Mouse (Mus musculus) c-Kit-negative CD71-positive TER-119-positive erythroid progenitor cells, embryonic 14.5 days (primary cell): ENCODE data around the gene Ttc9.

Source experiments
- DNase-seq: peaks from one replicate; pipeline ENCODE4 v3.0.0-alpha.2; 2013; ENCODE audit warnings: low read depth, low spot score

Gene Ttc9

GRCm38 (mm10) chr12:81658086-81658485 is 27.0 kb downstream of the Ttc9 start:
- DNase-seq = no peak

- no peak for DNase-seq
These were observed 31.0 kb downstream of the Ttc9 start for GRCm38 (mm10) chr12:81662076-81662475.

- DNase-seq = no peak
These were observed 32.1 kb downstream of the Ttc9 start for GRCm38 (mm10) chr12:81663116-81663515.

GRCm38 (mm10) chr12:81663906-81664305 is 32.9 kb downstream of the Ttc9 start:
- no peak for DNase-seq

GRCm38 (mm10) chr12:81668406-81668805 is 37.4 kb downstream of the Ttc9 start:
- DNase-seq = no peak

GRCm38 (mm10) chr12:81675557-81675956 is 44.5 kb downstream of the Ttc9 start:
- no peak for DNase-seq

GRCm38 (mm10) chr12:81679807-81680529 is 48.9 kb downstream of the Ttc9 start:
- DNase-seq = no peak

- DNase-seq = no peak
These were observed 52.3 kb downstream of the Ttc9 start for GRCm38 (mm10) chr12:81683395-81683794.

GRCm38 (mm10) chr12:81684096-81684495 is 53.0 kb downstream of the Ttc9 start:
- no peak for DNase-seq

GRCm38 (mm10) chr12:81685981-81686380 is 54.9 kb downstream of the Ttc9 start:
- no peak for DNase-seq

GRCm38 (mm10) chr12:81686406-81687117 is 55.5 kb downstream of the Ttc9 start:
- DNase-seq = no peak

- DNase-seq = no peak
These were observed 56.8 kb downstream of the Ttc9 start for GRCm38 (mm10) chr12:81687873-81688272.

GRCm38 (mm10) chr12:81688537-81688936 is 57.5 kb downstream of the Ttc9 start:
- no peak for DNase-seq

- no peak for DNase-seq
These were observed 58.5 kb downstream of the Ttc9 start for GRCm38 (mm10) chr12:81689505-81690056.

GRCm38 (mm10) chr12:81690111-81690510 is 59.1 kb downstream of the Ttc9 start:
- DNase-seq = no peak

GRCm38 (mm10) chr12:81690751-81691150 is 59.7 kb downstream of the Ttc9 start:
- DNase-seq = no peak

- DNase-seq = no peak
These were observed 60.2 kb downstream of the Ttc9 start for GRCm38 (mm10) chr12:81691177-81691730.

- DNase-seq = no peak
These were observed 67.0 kb downstream of the Ttc9 start for GRCm38 (mm10) chr12:81698011-81698410.

GRCm38 (mm10) chr12:81702903-81703302 is 71.9 kb downstream of the Ttc9 start:
- no peak for DNase-seq

GRCm38 (mm10) chr12:81712618-81713017 is 81.6 kb downstream of the Ttc9 start:
- no peak for DNase-seq
